ENCODE assay signal across 30 mouse cellular contexts in the genomic region with DNA sequence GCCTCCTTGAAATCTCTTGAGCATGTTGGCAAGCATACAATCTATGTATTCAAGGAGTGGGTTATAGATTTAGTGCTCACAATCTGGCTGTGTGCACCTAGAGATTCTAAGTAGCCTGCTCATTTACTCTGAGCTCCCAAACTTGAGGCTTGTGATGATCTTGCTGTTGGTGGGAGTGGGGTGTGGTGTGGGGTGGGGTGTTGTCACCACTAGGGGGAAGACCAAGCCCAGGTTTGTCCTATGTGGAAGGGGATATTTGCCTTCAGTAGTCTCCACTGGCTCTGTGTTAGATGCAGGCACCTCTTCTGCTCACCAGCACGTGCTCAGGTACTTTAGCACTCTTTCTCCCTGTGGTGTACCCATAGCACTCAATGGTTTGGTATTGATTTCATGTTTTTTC. TPM values are rescaled to one million over a fixed set of nuclear protein-coding genes. Genes with fewer than 3 reads are reported as not detected.
"Had no signal": no experiment of that assay in that cellular context is flagged by ENCODE, and none has a peak within 500 bp of the region (broad histone marks: within the 10 kb centered on the region; RNA-seq: fewer than 3 reads in every experiment).

No protein-coding gene starts in this region.

- H3K27ac ChIP-seq: kidney, embryonic 15.5 days; liver, embryonic 13.5 days; lung, embryonic 15.5 days; macrophage; midbrain, embryonic 10.5 days; midbrain, embryonic 13.5 days; neural tube, embryonic 13.5 days; stomach, embryonic 15.5 days had no signal

- H3K36me3 ChIP-seq: kidney, embryonic 15.5 days; liver, embryonic 13.5 days; lung, embryonic 15.5 days; midbrain, embryonic 10.5 days; midbrain, embryonic 13.5 days; neural tube, embryonic 13.5 days; stomach, embryonic 15.5 days had no signal

- H3K9ac ChIP-seq: kidney, embryonic 15.5 days; liver, embryonic 13.5 days; lung, embryonic 15.5 days; midbrain, embryonic 13.5 days; neural tube, embryonic 13.5 days; stomach, embryonic 15.5 days had no signal

- H3K4me3 ChIP-seq: kidney, embryonic 15.5 days; liver, embryonic 13.5 days; lung, embryonic 15.5 days; megakaryocyte, embryonic 14.5 days; midbrain, embryonic 10.5 days; midbrain, embryonic 13.5 days; myocyte; neural tube, embryonic 13.5 days; stomach, embryonic 15.5 days had no signal

- H3K4me1 ChIP-seq: kidney, embryonic 15.5 days; liver, embryonic 13.5 days; lung, embryonic 15.5 days; megakaryocyte, embryonic 14.5 days; midbrain, embryonic 10.5 days; midbrain, embryonic 13.5 days; neural tube, embryonic 13.5 days; stomach, embryonic 15.5 days had no signal

- H3K9me3 ChIP-seq: kidney, embryonic 15.5 days; liver, embryonic 13.5 days; lung, embryonic 15.5 days; midbrain, embryonic 13.5 days; neural tube, embryonic 13.5 days; stomach, embryonic 15.5 days had no signal

- DNase-seq: kidney, adult 11 months; kidney, adult 8-10 months; kidney, postnatal 10 days; kidney, postnatal 36 days; liver, embryonic 13.5 days; lung, postnatal 14 days; retina, postnatal 1 day; right cerebral cortex, postnatal 25 days; spleen, adult 18-20 months; thymus, postnatal 25 days had no signal

- ATAC-seq: midbrain, embryonic 13.5 days; midbrain, embryonic 16.5 days had no signal

- H3K27me3 ChIP-seq: kidney, embryonic 15.5 days; liver, embryonic 13.5 days; lung, embryonic 15.5 days; megakaryocyte, embryonic 14.5 days; midbrain, embryonic 13.5 days; neural tube, embryonic 13.5 days; stomach, embryonic 15.5 days had no signal

- H3K4me2 ChIP-seq: kidney, embryonic 15.5 days; liver, embryonic 13.5 days; lung, embryonic 15.5 days; midbrain, embryonic 13.5 days; neural tube, embryonic 13.5 days; stomach, embryonic 15.5 days had no signal

RNA-seq across cellular contexts. Expression of a gene that starts 9.4 kb away (rescaled TPM):
- total RNA-seq: layer of hippocampus, adult 8-10 months; layer of hippocampus, postnatal 14 days; left cerebral cortex, postnatal 25 days; liver, adult 2 months; monocyte, adult 5-6 weeks; neutrophil, adult 5-6 weeks had no signal
- polyA plus RNA-seq: kidney, embryonic 15.5 days; limb, embryonic 11.5 days; limb, embryonic 14.5 days; liver, adult 2 months; liver, embryonic 13.5 days; liver, embryonic 16.5 days; lung, embryonic 15.5 days; macrophage; midbrain, embryonic 10.5 days; midbrain, embryonic 13.5 days; midbrain, embryonic 16.5 days; myocyte; neural tube, embryonic 13.5 days; stomach, embryonic 15.5 days; thymus, postnatal 0 days had no signal

RNA-seq across cellular contexts. Expression of a gene that starts 57.4 kb away (rescaled TPM):
- total RNA-seq: layer of hippocampus, adult 8-10 months; layer of hippocampus, postnatal 14 days; left cerebral cortex, postnatal 25 days; liver, adult 2 months; monocyte, adult 5-6 weeks; neutrophil, adult 5-6 weeks had no signal
- polyA plus RNA-seq: kidney, embryonic 15.5 days; limb, embryonic 11.5 days; limb, embryonic 14.5 days; liver, adult 2 months; liver, embryonic 13.5 days; liver, embryonic 16.5 days; macrophage; midbrain, embryonic 10.5 days; midbrain, embryonic 13.5 days; midbrain, embryonic 16.5 days; myocyte; neural tube, embryonic 13.5 days; stomach, embryonic 15.5 days; thymus, postnatal 0 days had no signal
